Mouse (Mus musculus): ENCODE results near the gene Zfp760. TPM values are rescaled to one million over a fixed set of nuclear protein-coding genes. Genes with fewer than 3 reads are reported as not detected.
"Not testable (repeated sequence)": the region's sequence is repeated elsewhere in the genome, so short reads cannot be mapped to it uniquely, and the experiment has no call there.

Gene Zfp760
- 1 to 10 TPM; 6.3 to 8.3 (median 7.9) TPM for total RNA-seq (2022)

GRCm38 (mm10) chr17:21707343-21707996, at the start of gene Zfp760:
Zfp760 (plus strand) TSS chr17:21707741.
- peak; percentile 86 for DNase-seq

- DNase-seq = not testable (repeated sequence)
These were observed 28.7 kb upstream of the Zfp760 start for GRCm38 (mm10) chr17:21678826-21679225.

GRCm38 (mm10) chr17:21679273-21680018, 28.1 kb upstream of the Zfp760 start:
- peak; percentile 88 for DNase-seq

- not testable (repeated sequence) for DNase-seq
These were observed 27.5 kb upstream of the Zfp760 start for GRCm38 (mm10) chr17:21680019-21680376.

- no peak for DNase-seq
These were observed 16.0 kb upstream of the Zfp760 start, which contains the start of gene Gm10226 for GRCm38 (mm10) chr17:21691560-21691959. Gm10226 (plus strand) TSS chr17:21691860.

- DNase-seq = no peak
These were observed 14.2 kb upstream of the Zfp760 start for GRCm38 (mm10) chr17:21693342-21693741.

GRCm38 (mm10) chr17:21696073-21696472, 11.5 kb upstream of the Zfp760 start:
- no peak for DNase-seq

GRCm38 (mm10) chr17:21702281-21703240, 5.0 kb upstream of the Zfp760 start:
- DNase-seq = no peak

GRCm38 (mm10) chr17:21703414-21703813, 4.1 kb upstream of the Zfp760 start:
- DNase-seq = no peak

GRCm38 (mm10) chr17:21708401-21708800, 860 bp downstream of the Zfp760 start:
- DNase-seq = no peak

GRCm38 (mm10) chr17:21730495-21730894, 23.0 kb downstream of the Zfp760 start, which contains the start of gene Zfp229:
Zfp229 (plus strand) TSS chr17:21730795.
- not testable (repeated sequence) for DNase-seq

- no peak for DNase-seq
These were observed 25.5 kb downstream of the Zfp760 start for GRCm38 (mm10) chr17:21733049-21733448.

- peak; percentile 71 for DNase-seq
These were observed 26.0 kb downstream of the Zfp760 start for GRCm38 (mm10) chr17:21733529-21734031.

GRCm38 (mm10) chr17:21752791-21753190, 45.2 kb downstream of the Zfp760 start:
- no peak for DNase-seq

- DNase-seq = no peak
These were observed 46.0 kb downstream of the Zfp760 start for GRCm38 (mm10) chr17:21753342-21754208.

- DNase-seq = no peak
These were observed 62.8 kb downstream of the Zfp760 start for GRCm38 (mm10) chr17:21770336-21770735.

Other genes with a start within 250 kb of the Zfp760 start
- 1 to 10 TPM; 3.0 to 3.8 (median 3.4) TPM for gene Zfp53, start 218.7 kb upstream of the Zfp760 start, total RNA-seq (2022)
- gene Zfp52, start 172.2 kb upstream of the Zfp760 start, total RNA-seq (2022) = 10 to 100 TPM; 29.8 to 42.1 (median 33.2) TPM
- gene Zfp948, start 140.7 kb upstream of the Zfp760 start, total RNA-seq (2022) = 10 to 100 TPM in 1 of 4 experiments, 1 to 10 TPM in 3; 6.8 to 12.5 (median 9.1) TPM
- 10 to 100 TPM in 2 of 4 experiments, 1 to 10 TPM in 2; 8.2 to 13.5 (median 10.0) TPM for gene Zfp983, start 57.1 kb upstream of the Zfp760 start, total RNA-seq (2022)
- 1 to 10 TPM in 3 of 4 experiments, not detected in 1; 2.9 to 7.5 (median 6.9) TPM for gene Gm10226, start 15.9 kb upstream of the Zfp760 start, total RNA-seq (2022)
- 10 to 100 TPM in 3 of 4 experiments, 1 to 10 TPM in 1; 9.9 to 13.9 (median 12.5) TPM for gene Zfp229, start 23.1 kb downstream of the Zfp760 start, total RNA-seq (2022)
- gene Zfp820, start 138.0 kb downstream of the Zfp760 start, total RNA-seq (2022) = 1 to 10 TPM; 1.8 to 2.6 (median 2.3) TPM
- gene Zfp995, start 202.2 kb downstream of the Zfp760 start, total RNA-seq (2022) = 1 to 10 TPM; 1.7 to 4.4 (median 2.3) TPM